In genomic region chr17:56407379-56407778, GRCm38 (mm10) we compare ENCODE assay signal across 12 mouse cellular contexts.
A peak's percentile ranks its signal among the peaks of the same experiment; 100 is the strongest.
DNase-seq lines count a peak whose midpoint lies in the region; ATAC-seq and TF ChIP-seq lines count a peak whose summit lies in the region.
"Had no signal": no experiment of that assay in that cellular context is flagged by ENCODE, and none has a peak within 500 bp of the region (broad histone marks: within the 10 kb centered on the region; RNA-seq: fewer than 3 reads in every experiment).

No protein-coding gene starts in this region.

- H3K9me3 ChIP-seq in kidney, embryonic 16.5 days (ENCODE audit: low read length): no peaks in the 10 kb centered on the region
- no peaks in the 10 kb centered on the region for H3K9me3 ChIP-seq in forebrain, embryonic 12.5 days
- no peaks in the 10 kb centered on the region for H3K9me3 ChIP-seq in hindbrain, postnatal 0 days (ENCODE audit: low read length)
- H3K9me3 ChIP-seq in neural tube, embryonic 13.5 days: no peaks in the 10 kb centered on the region

- ATAC-seq in kidney, embryonic 16.5 days (ENCODE audit: low FRiP score, low TSS enrichment): no peak
- ATAC-seq in forebrain, embryonic 12.5 days (ENCODE audit: low FRiP score): no peak
- no peak for ATAC-seq in hindbrain, postnatal 0 days
- ATAC-seq in neural tube, embryonic 13.5 days (ENCODE audit: low read depth): no peak
- ATAC-seq in frontal cortex, adult (ENCODE audit: low TSS enrichment): no peak

- H3K27ac ChIP-seq in kidney, embryonic 16.5 days (ENCODE audit: low read length): peak overlapping the region; percentile 0; the same call in 1 of the 2 replicates
- peak overlapping the region; percentile 54 for H3K27ac ChIP-seq in forebrain, embryonic 12.5 days
- peak overlapping the region; percentile 43 for H3K27ac ChIP-seq in hindbrain, postnatal 0 days
- H3K27ac ChIP-seq in neural tube, embryonic 13.5 days (replicated peaks): peak overlapping the region; percentile 72

- H3K4me1 ChIP-seq in kidney, embryonic 16.5 days (ENCODE audit: insufficient read depth, low read length): peaks cover 14% of the 10 kb centered on the region
- H3K4me1 ChIP-seq in forebrain, embryonic 12.5 days: peaks cover 32% of the 10 kb centered on the region
- peaks cover 7% of the 10 kb centered on the region; the same call in 1 of the 2 replicates for H3K4me1 ChIP-seq in hindbrain, postnatal 0 days (ENCODE audit: insufficient read depth, low read length)
- peaks cover 35% of the 10 kb centered on the region for H3K4me1 ChIP-seq in neural tube, embryonic 13.5 days (replicated peaks)

- no peak overlapping the region for H3K4me2 ChIP-seq in kidney, embryonic 16.5 days (replicated peaks; ENCODE audit: low read depth, low read length)
- H3K4me2 ChIP-seq in forebrain, embryonic 12.5 days: no peak overlapping the region
- no peak overlapping the region for H3K4me2 ChIP-seq in hindbrain, postnatal 0 days (ENCODE audit: low read depth, low read length)
- no peak overlapping the region for H3K4me2 ChIP-seq in neural tube, embryonic 13.5 days

- TF ChIP-seq CTCF in hindbrain, postnatal 0 days (IDR thresholded peaks at IDR 0.05; ENCODE audit: low read depth): no peak

- H3K27me3 ChIP-seq in kidney, embryonic 16.5 days (ENCODE audit: insufficient read depth, low read length): no peaks in the 10 kb centered on the region
- H3K27me3 ChIP-seq in forebrain, embryonic 12.5 days: no peaks in the 10 kb centered on the region
- no peaks in the 10 kb centered on the region for H3K27me3 ChIP-seq in hindbrain, postnatal 0 days (ENCODE audit: insufficient read depth, low read length)
- H3K27me3 ChIP-seq in neural tube, embryonic 13.5 days: no peaks in the 10 kb centered on the region

- no peak for DNase-seq in kidney, postnatal 36 days
- DNase-seq in hindbrain, postnatal 0 days (ENCODE audit: low spot score): no peak
- DNase-seq in testis, postnatal 10 days (ENCODE audit: low spot score): no peak
- no peak for DNase-seq in ovary, postnatal 10 days (ENCODE audit: low spot score)
- DNase-seq: cerebellum, postnatal 25 days; kidney, postnatal 10 days; lung, adult 18-20 months had no signal

- H3K36me3 ChIP-seq in kidney, embryonic 16.5 days (ENCODE audit: insufficient read depth, low read length): peaks cover 25% of the 10 kb centered on the region
- H3K36me3 ChIP-seq in forebrain, embryonic 12.5 days (replicated peaks): peaks cover 50% of the 10 kb centered on the region
- H3K36me3 ChIP-seq in hindbrain, postnatal 0 days (ENCODE audit: insufficient read depth, low read length): peaks cover 30% of the 10 kb centered on the region
- peaks cover 60% of the 10 kb centered on the region for H3K36me3 ChIP-seq in neural tube, embryonic 13.5 days

- H3K9ac ChIP-seq in kidney, embryonic 16.5 days (replicated peaks; ENCODE audit: low read length): no peak overlapping the region
- no peak overlapping the region for H3K9ac ChIP-seq in forebrain, embryonic 12.5 days
- no peak overlapping the region for H3K9ac ChIP-seq in hindbrain, postnatal 0 days (replicated peaks; ENCODE audit: low read length)
- H3K9ac ChIP-seq in neural tube, embryonic 13.5 days: peak overlapping the region; percentile 34

- H3K4me3 ChIP-seq in kidney, embryonic 16.5 days (ENCODE audit: low read length): no peak overlapping the region
- H3K4me3 ChIP-seq in forebrain, embryonic 12.5 days (replicated peaks): no peak overlapping the region
- H3K4me3 ChIP-seq in hindbrain, postnatal 0 days (ENCODE audit: low read length): no peak overlapping the region
- H3K4me3 ChIP-seq in neural tube, embryonic 13.5 days: no peak overlapping the region
- H3K4me3 ChIP-seq: myocyte had no signal

- 39% methylated on average over 8 of the region's 8 CpGs for WGBS in kidney, embryonic 16.5 days
- WGBS in forebrain, embryonic 12.5 days: 63% methylated on average over 8 of the region's 8 CpGs
- WGBS in hindbrain, postnatal 0 days: 26% methylated on average over 8 of the region's 8 CpGs
- 53% methylated on average over 8 of the region's 8 CpGs for WGBS in neural tube, embryonic 13.5 days

Comparison
In these comparisons a context has a peak if more than half of its experiments do, and no peak if none do; other contexts are left out.
1. H3K27ac ChIP-seq: peak in every context shown above with its lines; median percentile 72 in neural tube, embryonic 13.5 days; 54 in forebrain, embryonic 12.5 days; 43 in hindbrain, postnatal 0 days; 0 in kidney, embryonic 16.5 days.